Mouse (Mus musculus): ENCODE results near the gene Icmt.

The Icmt gene

DNA sequence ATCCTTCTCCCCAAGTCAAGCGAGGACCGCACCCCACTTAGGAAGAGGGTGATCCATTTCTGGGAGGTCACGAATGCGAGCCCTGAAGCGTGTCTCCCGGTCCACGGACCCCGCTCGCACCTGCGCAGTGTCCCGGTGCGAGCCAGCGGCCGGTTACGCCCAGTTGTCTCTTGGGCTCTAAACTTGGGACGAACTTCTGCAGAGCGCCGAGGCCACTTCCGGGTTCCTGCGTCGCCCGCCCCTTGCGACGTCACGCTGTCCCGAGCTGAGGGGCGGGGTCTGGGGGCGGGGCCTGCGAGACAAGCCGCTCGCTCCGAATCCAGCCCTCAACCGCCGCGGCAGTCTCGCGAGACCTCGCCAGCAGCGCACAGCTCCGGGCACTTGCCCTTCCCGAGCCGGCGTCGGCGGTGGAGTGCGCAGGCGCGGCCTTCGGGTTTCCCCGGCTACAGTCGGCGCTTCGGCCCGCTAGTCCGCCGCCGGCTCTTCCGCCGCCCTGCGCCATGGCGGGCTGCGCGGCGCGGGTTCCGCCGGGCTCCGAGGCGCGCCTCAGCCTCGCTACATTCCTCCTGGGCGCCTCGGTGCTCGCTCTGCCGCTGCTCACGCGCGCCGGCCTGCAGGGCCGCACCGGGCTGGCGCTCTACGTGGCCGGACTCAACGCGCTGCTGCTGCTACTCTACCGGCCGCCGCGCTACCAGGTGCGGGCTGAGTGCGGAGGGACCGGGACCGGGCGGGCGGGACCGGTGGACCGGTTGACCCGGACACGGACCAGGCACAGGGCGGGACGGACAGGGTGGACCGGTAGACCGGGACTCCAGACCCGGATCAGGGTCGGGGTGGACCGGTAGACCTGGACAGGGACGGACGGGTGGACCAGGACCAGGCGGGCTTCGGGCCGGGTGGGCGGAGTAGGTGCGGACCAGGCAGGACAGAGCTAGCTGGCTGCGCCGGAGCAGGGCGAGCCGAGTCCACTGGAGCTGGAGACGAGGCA lies at the start of gene Icmt:
TSS of gene Icmt (plus strand) at position 354 of the 988 bp plus-strand sequence.
- peak; percentile 84 for DNase-seq (ENCODE audit: extremely low read depth, low read depth)

DNA sequence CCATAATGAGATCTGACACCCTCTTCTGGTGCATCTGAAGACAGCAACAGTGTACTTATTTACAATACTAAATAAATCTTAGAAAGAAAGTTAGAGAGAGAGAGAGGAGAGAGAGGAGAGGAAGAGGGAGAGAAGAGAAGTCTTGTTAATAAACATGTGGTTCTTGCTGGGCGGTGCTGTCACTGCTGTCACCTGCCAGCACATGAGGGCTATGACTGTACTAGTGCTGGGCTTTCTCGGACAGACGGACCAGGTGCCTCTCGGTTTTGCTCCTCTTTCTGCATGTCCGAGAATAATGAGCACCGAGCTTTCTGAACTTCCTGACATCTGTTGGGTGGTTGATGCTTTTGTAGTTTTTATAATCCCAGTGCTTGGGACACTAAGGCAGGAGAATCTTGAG lies 46.4 kb upstream of the Icmt start:
- no peak for DNase-seq (ENCODE audit: extremely low read depth, low read depth)

DNA sequence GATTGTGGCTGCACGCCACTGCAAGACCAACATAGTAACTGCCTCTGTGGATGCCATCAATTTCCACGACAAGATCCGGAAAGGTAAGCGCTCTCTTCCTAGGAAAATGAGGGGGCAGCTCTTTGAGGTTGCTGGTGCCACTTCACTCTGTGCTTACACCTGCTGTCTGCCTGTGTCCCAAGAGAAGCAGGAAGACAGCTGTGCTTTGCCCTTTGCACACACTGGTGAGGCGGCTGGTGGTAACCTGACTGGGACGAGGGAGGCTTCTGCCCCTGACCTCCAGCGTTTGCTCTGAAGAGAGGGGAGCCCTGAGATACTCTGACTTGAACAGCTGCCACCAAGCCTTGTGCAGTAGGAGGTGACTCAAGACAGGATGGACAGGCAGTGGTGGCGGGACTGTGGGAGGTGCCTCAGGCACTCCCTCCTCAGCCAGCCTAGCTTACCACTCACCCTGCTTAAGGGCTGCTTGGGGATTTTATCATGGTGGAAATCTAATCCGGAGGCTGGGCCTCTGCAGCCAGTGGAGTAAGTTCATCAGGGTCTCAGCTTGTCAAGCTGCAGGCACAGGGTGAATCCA lies 43.8 kb upstream of the Icmt start:
- DNase-seq (ENCODE audit: extremely low read depth, low read depth), result no peak

DNA sequence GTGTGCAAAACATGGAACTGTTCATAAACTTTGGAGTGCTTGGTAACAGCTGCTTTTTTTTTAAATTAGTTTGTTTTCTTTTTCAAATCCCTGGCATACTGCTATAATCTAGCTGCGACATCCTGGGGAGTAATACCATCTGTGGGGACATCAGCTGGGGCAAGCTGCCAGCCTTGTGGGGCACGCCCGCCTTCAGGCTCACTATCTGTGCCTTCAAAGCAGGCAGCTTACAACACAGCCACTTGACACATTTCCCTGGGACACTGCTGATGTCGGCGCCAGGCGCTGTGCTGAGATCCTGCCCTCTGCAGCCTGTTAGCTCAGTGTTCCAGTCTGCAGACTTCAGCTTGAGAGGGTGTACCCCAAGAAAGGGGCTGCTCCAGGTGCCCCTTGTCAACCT lies 40.0 kb upstream of the Icmt start:
- DNase-seq (ENCODE audit: extremely low read depth, low read depth), result peak; percentile 32

DNA sequence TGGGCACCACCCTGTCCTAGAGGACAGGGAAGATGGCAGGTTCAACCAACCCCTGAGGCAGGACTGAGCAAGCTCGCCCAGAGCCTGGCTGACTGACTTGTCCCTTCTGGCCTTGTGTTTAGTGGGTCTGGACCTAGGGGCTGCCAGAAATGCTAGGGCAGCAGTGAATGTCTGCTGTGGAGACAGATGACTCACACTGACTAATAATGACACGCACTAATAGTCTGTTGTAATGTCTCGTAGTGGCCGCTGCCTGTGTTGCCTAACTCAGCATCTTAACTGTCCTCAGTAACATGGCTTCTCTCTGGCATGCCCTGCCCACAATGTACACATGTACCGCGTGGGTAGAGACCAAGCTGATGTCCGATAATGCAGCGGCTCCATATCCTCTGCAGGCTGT lies 36.6 kb upstream of the Icmt start:
- no peak for DNase-seq (ENCODE audit: extremely low read depth, low read depth)

DNA sequence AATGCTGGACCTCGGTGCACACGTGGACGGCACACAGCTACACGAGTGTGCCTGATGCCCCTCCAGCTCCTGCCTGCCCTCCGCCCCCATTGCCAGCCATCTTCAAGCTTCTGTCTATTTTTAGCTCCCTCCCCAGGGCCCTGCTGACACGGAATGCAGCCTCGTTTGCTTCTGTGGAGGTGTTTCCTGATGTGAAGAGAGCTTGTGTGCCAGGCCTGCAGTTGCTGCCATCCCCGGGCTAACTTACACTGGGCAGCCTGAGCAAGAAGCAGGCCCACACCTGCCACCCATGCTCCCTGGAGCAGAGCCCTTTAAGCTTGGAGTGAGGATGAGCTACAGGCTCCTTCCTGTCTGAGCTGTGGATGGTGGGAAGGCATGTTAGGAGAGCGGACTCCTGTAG lies 34.8 kb upstream of the Icmt start:
- no peak for DNase-seq (ENCODE audit: extremely low read depth, low read depth)

DNA sequence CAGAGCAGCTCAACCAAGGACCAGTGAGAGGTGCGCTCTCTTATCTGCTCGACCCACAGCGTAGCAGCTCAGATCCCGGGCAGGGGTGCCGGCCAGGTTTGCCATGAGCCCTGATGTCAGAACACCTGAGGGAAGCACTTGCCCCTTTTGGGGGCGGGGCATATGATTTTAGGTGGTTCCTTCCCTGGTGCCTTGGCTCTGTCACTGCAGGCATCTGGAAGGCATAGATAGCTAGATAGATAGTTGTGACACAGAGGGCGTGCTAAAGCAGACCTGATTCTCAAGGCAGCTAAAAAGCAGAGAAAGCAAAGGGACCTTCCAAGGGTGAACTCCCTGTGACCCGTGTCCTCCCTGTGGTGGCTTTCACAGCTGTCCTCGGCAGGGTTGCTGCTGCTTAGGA lies 33.9 kb upstream of the Icmt start:
- no peak for DNase-seq (ENCODE audit: extremely low read depth, low read depth)

DNA sequence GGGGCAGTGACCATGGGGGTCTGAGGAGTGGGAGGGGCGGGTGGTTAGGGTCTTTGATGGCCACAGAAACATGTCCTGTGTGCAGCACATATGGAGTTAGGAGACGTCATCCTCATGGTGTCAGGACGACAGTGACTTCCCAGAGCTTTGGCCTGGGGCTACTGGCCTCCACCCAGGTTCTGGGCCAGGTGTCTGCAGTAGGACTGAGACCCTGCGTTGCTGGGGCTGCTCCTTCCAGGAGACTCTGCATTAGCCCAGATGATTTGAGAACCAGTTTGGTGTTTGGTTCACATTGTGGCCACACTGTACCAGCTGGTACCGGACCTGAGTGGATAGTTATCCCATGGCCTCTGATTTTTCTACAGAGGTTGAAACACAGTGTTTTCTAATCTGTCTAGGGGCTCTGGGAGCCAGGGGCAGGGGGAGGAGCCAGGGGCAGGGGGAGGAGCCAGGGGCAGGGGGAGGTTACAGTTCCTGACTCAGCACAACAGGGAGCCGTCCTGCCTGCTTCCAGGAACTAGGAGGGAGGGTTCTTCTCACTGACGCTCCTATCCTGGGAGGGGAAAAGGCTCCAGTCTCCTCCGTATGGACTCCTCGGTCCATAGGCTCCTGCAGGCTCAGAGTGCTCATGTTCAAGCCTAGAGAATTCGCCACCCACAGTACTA lies 33.4 kb upstream of the Icmt start:
- no peak for DNase-seq (ENCODE audit: extremely low read depth, low read depth)

DNA sequence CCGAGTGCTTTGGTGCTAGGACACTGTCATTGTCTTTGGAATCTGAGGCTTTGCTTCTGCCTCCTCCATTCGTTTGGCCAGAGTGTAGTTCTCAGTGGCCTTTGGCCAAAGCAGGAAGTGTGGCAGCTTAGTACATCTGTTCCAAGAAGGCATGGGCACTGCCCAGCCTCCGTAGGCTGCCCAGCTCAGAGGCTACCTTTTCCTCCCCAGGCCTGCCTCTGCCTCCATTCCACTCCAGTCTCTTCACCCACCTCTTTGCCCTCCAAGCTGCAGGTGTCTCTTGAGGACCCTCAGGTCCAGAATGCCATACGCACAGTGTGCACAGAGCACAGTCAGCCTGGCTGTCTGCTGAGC lies 32.9 kb upstream of the Icmt start:
- no peak for DNase-seq (ENCODE audit: extremely low read depth, low read depth)

DNA sequence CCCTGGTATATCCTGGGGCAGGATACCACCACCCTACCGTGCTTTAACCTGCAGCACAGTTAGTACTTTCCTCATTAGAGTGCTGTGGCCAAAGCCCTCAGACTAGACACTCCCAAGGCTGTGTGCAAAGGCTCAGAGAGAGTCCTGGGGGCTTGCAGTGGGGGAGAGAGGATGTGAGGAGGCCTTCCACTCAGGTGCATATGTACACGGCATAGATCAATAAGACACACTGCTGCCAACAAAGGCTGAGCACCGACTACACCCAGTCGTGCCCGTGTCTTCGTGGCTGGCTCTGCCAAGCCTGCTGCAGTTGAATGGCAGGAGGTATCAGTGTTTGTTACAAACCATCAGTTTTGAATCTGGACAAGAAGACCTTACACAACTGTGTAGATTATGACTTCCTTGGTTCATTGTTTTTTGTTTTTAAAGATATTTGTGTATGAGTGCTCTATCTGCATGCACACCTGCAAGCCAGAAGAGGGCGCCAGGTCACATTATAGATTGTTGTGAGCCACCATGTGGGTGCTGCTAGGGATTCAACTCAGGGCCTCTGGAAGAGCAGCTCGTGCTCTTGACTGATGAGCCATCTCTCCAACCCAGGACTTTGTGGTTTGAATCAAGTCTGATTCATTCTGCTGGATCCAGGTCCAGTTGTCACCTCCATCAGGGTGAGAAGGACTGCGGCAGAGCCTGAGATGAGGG lies 32.0 kb upstream of the Icmt start:
- no peak for DNase-seq (ENCODE audit: extremely low read depth, low read depth)

DNA sequence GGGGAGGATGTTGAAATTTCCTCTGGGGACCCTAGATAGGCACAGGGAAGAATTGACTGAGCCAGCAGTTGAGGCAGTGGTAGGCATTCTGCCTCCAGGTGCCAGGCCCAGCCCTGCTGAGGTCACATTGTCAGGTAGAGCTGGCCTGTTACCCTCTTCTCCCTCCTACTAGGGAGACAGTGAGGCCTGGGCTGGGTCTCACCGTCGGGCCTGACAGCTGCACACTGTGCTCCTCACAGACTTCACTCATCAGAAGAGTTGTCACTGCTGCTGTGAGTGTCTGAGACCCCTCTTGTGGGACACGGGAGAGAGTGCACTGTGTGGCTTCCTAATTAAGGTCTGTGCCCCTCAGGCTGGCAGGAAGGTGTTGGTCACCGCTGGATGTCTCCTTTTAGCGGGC lies 31.2 kb upstream of the Icmt start:
- no peak for DNase-seq (ENCODE audit: extremely low read depth, low read depth)

DNA sequence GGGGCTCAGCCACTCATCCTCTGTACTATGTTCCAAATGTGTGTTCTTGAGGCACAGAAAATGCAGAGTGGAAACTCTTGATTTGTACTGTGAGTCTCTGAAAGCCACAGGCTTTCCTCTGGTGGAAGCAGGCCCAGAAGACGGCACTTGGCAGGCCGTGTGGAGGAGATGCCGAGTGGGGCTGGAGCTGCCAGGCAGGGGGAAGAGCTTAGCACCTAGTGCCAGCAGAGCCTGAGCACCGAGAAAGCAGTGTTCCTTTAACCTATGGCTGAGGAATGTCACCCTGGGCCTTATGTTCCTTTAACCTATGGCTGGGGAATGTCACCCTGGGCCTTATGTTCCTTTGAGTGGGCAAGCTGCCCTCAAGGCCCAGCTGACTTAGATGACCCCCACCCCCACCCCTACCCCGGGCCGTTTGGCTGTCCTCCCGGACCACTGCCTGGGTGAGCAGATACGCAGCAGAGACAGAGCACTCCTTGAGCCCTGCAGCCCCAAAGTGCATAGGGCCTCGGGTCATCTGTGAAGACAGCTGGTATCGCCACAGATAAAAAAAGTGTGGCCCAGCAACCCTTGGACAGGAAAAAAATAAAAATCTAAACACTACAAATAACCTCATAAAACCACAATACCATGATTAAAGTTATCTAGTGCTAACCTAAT lies 30.7 kb upstream of the Icmt start:
- DNase-seq (ENCODE audit: extremely low read depth, low read depth), result no peak

DNA sequence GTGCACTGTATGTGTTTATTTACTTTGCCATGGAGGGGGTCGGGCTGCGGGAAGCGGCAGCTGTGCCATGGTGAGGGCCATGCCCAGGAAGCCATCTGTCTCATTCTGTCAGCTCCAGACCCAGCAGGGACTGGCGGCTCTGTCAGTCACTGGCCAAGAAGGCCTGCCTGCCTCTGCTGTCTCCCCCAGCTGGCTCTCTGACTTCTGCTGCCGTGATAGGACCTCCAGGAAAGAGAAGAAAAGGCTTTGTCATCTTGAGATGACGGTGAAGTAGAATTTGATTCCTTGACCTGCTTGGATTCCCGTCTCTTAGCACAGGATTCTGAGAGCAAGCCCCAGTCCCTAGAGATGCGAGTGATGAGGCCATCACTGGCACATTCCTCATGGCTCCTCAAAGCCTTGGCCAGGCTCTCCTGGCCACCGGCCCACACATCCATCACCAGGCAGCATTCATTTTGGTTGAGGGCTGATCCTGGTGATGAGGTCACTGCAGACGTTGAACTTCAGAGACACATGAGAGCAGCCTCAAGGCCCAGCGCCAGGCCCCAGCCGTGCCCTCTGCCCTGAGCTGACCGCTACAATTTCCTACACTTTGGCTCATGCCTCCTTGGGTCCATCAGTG lies 29.2 kb upstream of the Icmt start:
- no peak for DNase-seq (ENCODE audit: extremely low read depth, low read depth)

DNA sequence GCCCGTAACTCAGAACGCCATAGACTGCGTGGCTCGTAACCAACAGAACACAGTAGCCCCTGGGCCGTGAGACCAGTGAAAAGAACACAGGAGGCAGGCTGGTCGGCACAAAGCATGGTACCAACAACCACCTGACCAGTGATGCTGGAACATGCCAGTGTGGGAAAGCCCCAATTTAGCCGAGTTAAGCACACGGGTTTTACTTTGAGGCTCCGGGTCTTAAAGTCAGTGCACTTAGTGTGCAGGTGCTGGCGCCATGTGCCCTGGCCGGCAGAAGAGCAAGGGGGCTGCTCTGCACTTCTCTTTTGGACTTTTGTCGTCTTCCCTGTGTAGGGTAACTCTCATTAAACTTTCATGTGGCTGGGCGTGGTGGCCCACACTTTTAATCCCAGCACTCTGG lies 27.1 kb upstream of the Icmt start:
- no peak for DNase-seq (ENCODE audit: extremely low read depth, low read depth)

DNA sequence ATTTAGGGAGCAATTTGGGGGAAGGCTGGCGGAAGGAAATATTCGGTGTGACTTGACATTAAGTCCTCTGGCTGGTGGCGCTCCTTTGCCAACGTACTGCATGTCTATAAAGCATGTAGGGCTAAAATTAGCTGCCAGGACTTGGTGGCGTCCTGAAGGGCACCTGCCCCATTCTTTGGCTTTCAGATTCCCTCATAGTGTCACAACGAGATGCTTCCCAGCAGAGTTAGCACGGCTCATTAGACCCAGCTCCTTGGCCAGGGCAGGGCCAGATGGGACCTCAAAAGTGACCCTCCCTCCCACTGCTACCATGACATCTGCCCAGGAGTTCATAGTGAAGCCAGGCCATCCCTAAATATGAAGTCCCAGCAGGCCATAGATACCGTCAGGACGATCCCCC lies 26.4 kb upstream of the Icmt start:
- no peak for DNase-seq (ENCODE audit: extremely low read depth, low read depth)

DNA sequence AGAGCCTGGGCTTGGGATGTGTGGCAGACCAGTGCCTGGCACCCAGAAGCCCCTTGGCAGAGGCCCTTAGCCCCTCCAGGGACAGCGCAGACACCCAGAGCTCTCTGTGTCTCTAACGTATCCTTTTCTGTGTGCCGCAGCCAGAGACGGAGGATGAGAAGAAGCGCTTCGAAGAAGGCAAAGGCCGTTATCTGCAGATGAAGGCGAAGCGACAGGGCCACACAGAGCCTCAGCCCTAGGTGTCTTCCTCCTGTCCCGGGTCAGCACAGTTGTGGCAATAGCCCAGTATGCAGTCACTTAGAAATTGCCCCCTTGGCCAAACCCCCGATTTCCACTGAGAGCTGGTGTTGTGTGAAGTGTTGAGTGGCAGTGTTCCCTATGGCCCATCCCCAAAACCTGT lies 25.7 kb upstream of the Icmt start:
- DNase-seq (ENCODE audit: extremely low read depth, low read depth), result no peak

DNA sequence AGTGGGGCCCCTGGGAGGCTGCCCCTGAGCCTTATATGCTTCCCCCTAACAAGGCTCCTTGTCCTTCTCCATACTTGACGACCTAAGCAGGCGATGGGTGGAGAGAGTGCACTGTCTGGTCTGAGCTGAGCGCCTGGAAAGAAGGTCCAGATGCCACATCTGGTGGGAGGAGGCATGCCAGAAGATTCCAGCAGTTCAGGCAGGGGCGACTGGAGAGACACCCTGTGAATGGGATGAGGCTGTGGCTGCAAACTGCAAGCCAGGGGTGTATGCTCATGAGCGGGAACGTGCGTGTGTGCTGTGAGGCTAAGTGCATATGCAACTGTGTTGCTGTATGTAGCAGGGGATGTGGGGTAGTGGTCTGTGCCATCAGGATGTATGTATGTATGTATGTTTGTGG lies 25.0 kb upstream of the Icmt start:
- DNase-seq (ENCODE audit: extremely low read depth, low read depth), result no peak

DNA sequence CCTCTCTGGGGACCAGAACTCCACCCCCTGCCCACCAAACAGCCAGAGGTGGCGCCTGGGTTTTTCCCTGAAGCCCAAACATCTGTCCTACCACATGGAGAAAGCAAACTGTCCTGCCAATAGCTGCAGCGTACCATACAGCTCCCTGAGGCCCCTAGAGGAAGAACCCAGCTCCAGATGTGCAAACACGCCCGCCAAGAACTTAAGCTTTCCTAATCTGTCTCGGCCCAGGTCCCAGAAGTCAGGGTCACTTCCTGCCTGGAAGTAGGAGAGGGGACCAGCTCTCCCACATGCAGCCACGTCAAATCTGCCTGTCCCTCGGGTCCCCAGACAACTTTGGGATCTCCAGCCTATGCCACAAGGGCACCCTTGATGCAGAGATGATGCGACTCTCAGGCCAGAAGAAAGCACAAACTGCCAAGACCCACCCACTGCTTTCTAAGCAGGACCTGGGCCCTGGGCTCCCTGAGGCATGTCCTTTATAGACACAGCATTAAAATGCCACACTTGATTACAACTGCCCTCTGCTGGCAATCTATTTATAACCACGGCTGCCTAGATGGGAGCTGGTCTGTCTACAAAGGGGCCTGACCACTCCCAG lies 24.5 kb upstream of the Icmt start:
- DNase-seq (ENCODE audit: extremely low read depth, low read depth), result no peak

DNA sequence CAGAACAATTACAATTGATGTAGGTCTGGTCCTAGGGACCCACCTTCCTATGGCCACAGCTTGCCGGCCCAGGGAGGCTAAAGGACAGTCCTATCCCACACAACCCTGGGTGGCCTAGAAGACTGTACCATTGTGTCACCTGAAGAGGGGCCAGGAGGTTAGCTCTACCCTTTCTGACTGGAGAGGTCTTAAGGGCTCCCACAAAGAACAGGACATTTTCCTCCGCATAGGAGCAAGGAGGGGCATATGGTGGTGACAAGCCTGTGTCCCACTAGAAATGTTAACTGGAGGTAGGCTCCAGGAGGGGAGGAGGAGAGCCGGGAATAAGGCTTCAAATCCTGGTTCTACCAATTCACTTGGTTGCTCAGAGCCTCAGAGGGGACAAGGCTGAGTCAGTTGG lies 23.8 kb upstream of the Icmt start:
- no peak for DNase-seq (ENCODE audit: extremely low read depth, low read depth)

DNA sequence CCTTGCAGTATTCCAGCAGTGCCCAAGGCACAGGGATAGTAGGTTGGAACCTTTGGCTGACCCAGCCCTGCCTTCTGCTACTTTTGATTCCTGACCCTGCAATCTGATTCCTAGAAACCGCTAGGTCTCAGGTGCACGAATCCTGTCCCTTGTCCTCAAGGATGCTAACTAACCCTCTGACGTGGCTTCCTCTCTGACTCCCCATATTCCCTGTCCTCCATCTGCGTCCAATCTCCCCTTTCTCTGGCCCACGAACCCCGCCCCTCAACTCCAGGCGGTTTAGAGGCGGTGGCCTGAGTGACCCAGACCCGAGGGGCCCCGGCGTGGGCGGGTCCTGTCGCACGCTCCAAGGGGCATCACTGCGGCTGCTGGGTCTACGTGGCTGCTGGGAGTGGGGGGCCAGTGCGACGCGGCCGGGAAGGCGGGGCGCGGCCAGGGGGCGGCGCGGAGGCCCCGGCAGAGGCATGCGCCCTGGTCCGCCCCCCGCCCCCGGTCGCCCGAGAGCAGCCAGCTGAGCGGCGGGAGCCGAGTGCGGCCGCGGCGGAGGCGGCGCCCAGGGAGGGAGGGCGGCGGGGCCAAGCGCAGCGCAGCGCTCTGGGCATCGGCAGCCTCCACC lies 23.3 kb upstream of the Icmt start, which contains the start of gene Gpr153:
TSS of gene Gpr153 (plus strand) at position 612 of the 616 bp plus-strand sequence.
- DNase-seq (ENCODE audit: extremely low read depth, low read depth), result no peak

Data from MEL-GATA-1-ER (cell line).